Mouse (Mus musculus) common myeloid progenitor, adult 5-6 weeks (primary cell): ENCODE data around the gene Fes. TPM values are rescaled to one million over a fixed set of nuclear protein-coding genes. Genes with fewer than 3 reads are reported as not detected.

Experiments
- ATAC-seq: replicated peaks from 2 replicates; pipeline ENCODE4 v1.8.0; 2016; ENCODE audit warnings: low read depth, mild to moderate bottlenecking, moderate TSS enrichment, inconsistent platforms; ENCODE audit not compliant: poor library complexity, severe bottlenecking
- total RNA-seq: library from RNA; stranded (forward); fragments of 200-1000, 187-1606 nt; gene quantifications from 2 replicates; pipeline ENCODE4 v1.2.3, GENCODE M21; 2017

Gene Fes
- 70.4 and 105 TPM in 2 replicates for total RNA-seq

DNA sequence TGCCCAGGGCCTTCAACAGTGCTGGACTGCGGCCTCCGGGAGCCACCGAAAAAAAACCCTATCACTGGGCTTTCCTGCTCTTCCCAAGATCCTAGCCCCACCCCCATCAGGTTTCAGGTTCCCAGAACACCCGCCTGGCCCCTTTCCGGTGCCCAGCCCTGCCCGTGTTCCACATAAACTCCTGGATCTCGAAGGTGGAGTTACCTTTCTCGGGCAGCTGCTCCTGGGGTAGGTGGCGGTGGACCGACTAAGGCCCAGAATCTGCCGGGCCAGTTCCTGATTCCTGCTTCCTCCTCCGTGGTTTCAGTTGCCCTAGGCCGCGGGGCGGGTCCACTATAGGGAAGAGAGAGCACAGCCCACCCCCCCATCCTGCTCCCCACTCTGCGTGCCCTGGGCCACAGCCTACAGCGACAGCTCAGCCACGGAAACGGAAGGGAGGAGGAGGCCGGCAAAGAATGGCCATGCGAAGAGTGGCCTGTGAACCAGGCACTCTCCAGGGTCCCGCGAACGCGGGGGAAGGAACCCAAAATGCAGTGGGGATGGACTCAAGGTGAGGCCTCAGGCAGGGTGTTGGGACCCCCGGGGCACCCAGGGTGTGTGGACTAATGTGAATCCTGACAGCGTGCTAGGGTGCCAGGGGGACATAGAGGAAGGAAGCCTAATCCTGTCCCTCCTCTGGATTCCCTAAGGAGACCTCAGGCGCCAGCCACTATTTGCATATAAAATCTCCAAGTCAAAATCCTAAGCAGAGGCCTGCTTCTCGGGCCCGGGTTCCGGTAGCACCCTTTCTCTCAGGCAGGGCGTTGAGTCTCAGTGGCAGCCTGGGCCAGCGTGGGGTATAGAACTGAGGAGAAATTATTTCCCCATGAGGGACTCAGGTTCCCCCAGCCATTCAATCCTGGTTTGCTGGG is at the start of gene Fes:
Gene Fes (minus strand): TSS at position 314 of the 911 bp plus-strand sequence.
- peak; percentile 71 for ATAC-seq

GRCm38 (mm10) chr7:80436571-80436970 is 48.8 kb upstream of the Fes start:
- ATAC-seq = no peak

- no peak for ATAC-seq
Measured at GRCm38 (mm10) chr7:80435594-80435993, 47.8 kb upstream of the Fes start.

- no peak for ATAC-seq
Measured at GRCm38 (mm10) chr7:80429661-80430060, 41.9 kb upstream of the Fes start.

DNA sequence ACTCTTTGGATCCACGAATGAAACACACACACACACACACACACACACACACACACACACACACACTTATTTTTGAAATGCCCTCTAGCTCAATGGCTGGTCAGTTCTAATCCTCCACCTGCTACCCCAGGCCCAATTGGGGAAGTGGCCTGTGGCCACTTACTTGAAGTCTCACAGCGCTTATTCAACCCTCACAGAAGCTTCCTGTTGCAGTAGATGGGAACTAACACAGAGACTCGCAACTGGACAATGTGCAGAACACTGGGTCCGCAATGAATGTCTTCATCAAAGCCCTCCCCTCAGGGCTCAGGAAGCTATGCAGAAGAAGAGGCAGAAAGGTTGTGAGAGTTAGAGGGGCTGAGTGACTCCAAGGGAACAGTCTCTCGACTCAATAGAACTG is 40.0 kb upstream of the Fes start:
- peak; percentile 52 for ATAC-seq

GRCm38 (mm10) chr7:80426363-80426762 is 38.6 kb upstream of the Fes start:
- peak; percentile 80 for ATAC-seq

DNA sequence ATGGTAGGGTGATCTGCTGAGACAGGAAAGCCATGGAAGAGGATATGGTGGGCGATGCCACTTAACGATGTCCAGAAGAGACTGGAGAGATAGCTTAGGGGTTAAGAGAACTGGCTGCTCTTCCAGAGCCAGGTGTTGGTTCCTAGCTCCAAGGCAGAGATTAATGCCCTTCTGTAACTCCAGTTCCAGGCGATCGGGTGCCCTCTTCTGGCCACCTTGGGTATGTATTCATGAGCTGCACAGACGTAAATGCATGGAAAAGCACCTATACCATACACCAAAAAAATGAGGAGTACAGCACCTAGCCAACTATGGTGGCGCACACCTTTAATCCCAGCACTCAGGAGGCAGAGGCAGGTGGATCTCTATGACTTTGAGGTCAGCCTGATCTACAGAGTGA is 37.0 kb upstream of the Fes start:
- no peak for ATAC-seq

DNA sequence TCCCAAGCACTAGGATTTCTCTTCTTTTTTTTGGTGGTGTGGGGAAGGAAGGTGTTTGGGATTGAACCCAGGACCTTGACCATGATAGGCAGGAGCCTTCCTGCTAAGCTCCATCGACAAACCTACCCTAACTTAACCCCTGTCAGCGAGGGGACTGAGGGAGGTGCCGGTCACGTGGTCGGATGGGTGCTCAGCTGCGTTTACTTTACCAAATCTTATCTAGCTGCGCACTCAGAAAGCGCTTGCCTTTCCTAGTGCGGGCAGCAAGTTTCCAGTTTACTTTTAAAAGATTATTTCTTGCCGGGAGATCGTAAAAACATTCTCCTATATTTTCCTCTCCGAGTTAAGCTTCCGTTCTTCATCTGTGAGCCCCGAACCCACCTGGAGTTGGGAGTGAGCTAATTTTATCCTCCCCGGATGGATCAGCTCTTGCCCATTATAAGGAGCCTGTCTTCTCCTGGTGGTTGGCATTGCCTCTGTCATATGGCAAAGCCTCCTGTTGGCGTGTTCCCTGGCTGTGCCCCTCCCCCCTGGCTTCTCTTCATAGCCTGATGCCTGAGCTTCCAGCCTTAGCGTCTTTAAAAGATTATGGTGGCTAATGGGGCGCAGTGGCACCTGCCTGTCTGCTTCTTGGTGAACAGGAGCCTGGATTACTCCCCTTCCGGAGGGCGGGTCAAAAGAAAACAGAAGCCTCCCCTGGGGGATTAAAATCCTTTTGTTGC is 35.2 kb upstream of the Fes start:
- no peak for ATAC-seq

DNA sequence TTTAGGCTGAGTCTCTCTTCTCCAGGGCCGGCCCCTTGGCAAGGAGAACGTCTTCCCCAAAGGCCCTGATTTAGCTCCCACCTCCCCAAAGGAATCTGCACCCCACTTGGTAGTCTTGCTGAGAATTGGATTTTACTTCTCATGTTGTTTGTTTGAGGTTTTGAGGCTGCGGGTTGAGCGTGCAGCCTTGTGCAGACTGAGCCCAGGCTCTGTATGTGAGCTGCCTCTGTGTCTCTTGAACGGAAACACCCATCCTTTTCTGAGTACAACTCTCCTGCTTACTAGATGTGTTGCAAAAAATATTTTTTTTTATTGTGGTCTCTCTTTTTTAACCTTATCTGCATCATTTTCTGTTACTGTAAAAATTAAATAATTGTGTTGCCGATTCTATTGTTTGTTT is 33.8 kb upstream of the Fes start:
- ATAC-seq = no peak

DNA sequence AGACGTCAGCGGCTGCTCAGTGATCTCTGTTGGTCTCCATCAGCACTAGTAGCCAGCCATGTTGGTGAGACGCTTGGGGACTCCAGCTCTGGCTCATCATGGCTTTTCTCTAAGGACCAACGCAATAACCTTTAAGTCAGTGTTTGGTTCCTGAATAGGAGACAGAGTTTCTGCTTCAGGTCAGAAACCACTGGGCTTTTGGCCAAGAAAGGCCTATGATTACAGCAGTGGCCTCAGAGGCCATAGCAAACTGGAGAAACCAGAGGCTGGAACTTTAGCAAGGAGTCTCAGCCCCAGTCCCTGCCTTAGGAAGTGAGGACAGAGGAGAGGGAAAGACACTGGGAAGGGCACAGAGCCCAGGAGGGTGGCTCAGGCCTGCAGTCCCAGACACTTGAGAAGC is 32.8 kb upstream of the Fes start:
- no peak for ATAC-seq

DNA sequence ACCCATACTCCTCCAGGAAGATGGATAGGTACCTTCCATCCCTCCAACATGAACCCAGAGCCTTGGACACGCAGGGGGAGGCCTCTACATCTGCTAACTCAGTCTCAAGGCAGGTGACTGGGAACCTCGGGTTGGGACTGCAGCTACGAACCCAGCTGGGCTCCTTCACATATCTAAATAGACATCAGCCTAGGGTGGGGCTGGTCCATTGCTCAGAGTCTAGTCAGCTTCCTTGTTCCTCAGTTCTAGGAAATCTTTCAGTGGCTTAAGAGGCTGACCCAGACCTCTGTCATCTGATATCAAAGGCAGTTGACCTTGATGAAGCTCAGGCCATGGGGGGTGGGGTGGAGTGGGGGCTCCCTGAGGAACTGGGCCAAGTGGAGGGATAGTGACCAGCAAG is 31.5 kb upstream of the Fes start:
- ATAC-seq = no peak

GRCm38 (mm10) chr7:80418036-80418435 is 30.3 kb upstream of the Fes start:
- no peak for ATAC-seq

GRCm38 (mm10) chr7:80417601-80418000 is 29.9 kb upstream of the Fes start:
- no peak for ATAC-seq

DNA sequence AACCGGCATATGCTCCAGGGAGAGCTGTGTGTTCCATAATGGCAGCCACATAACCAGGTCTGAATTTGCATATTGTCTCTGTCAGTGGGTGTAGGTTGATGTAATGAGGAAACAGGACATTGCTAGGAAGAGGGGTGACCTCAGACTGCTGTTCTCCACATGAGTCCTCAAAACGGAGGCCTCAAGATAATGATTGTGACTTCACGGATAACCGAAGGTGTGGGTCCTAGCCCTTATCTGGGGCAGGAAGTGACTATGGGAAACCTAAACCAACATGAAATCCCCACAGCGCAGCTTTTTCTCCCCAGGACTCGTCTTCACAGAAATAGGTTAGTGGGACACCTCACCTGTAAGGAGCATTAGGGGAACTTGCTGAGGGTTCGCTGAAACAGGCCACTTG is 29.2 kb upstream of the Fes start:
- peak; percentile 61 for ATAC-seq

DNA sequence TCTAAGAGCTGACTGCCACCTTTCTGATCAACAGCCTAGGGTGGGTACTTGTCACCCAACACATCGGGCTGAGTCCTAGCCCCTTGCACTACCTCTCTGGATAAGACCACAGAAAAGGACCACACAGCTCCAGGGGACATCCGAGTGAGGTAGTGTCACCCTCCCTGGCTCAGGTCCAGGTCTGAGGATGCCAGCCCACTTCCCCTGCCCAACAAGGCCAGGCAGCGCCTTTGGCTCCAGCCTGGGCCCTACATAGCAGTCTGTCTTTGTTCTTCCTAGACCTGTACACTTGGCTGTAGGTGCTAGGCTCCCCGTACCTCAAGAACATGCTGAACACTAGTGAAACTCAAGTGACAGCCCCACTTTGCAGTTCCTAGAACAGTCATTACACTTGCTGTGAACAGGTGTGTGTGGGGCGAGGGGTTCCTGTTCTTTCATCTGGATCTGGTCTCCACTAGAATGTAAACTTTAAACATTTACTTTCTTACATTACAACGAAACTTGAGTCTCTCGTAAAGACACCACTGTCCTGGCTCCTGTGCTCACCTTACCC is 26.6 kb upstream of the Fes start:
- ATAC-seq = peak; percentile 70

DNA sequence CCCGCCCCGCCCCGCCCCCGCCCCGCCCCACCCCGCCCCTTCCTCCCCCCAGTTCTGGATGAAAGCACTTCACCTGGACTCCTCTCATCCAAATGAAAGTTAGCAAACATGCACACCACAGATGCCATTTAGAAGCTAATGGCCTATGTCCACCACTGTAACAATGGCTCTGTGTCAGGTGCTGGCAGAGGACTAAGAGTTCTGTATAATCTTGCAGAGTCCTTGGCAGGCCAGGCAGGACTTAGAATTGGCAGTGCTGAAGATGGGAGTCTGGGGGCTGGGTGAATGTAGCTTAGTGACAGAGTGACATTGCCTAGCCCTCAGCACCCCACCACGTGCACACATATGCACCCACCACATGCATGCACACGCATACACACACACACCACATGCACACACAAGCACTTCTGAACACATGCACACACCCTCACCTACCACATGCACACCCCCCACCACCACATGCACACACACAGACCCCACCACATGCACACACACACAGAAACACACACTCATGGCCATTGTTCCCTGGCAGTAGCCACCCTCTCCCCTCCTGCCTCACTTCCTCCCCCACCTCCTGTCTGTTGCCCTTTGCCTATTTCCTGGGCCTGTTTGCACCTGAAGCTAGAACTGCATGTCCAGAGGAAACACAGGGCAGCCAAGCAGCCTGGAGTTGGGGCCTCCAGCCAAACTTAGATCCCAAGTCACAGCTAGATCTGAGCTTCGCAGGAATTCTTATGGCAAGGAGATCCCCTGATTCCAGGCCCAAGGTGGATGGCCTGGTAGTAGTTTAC is 26.0 kb upstream of the Fes start:
- ATAC-seq = no peak

DNA sequence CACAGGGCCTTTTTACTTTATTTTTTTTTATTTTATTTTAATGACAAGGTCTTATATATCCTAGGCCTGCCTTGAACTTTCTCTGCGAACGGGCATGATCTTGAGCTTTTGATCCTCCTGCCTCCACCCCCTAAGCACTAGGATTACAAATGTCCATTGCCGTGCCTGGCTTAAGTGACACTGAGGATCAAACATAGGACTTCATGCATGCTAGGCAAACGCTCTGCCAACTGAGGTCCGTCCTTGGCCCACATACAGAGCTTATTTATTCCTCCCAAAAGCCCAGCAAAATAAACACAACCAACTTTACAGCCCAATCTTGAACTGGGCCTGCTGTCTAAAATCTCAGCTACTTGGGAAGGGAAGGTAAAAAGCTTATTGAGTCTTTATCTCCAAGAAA is 25.0 kb upstream of the Fes start:
- ATAC-seq = no peak

DNA sequence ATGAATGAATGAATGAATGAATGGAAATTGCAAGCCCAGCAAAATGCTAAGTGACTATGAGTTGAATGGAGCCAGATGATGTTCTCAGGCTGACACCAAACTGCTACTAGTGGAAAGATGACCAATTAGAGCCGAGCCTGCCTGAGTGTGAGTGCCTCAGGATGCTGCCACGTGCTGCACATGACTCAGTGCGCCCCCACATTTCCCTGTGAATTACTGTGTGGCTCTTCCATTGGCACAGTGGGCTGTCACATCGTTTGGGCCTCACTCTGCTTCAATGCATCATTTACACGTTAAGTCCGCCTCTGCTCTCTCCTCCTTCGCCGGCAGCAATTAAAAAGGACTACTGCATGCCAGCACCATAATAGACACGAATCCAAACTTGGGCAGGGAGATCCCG is 24.5 kb upstream of the Fes start:
- no peak for ATAC-seq

DNA sequence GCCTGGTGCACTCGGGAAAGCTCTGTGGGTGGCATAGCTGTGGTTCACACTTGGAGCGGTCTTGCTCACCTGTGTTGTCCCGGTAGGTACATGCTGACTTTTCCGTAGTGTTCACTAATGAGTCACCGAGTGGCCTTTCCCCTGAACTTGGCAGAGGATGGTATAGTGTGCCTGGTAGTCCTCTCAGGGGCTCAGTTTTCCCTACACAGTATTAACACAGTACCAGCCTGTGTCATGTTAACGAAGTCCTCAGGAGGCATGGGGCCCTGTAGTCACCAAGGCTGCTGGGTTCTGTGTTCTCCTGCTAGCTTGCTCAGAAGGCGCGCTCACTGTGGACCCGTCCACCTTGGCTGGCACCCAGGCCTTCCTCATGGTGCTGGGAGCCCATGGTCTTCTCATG is 22.6 kb upstream of the Fes start:
- ATAC-seq = no peak

GRCm38 (mm10) chr7:80407712-80408111 is 20.0 kb upstream of the Fes start:
- no peak for ATAC-seq
